Mouse (Mus musculus) testis, adult 2 months (tissue): ENCODE data around the gene Crim1. TPM values are rescaled to one million over a fixed set of nuclear protein-coding genes. Genes with fewer than 3 reads are reported as not detected.

Experiments
- H3K27ac ChIP-seq: fragments of 200-500 bp; 2 replicates; pipeline ENCODE4 v1.5.1; 2012; ENCODE audit warnings: low read depth, low read length; ENCODE audit not compliant: control insufficient read depth, insufficient read depth
- H3K27me3 ChIP-seq: fragments of 200-500 bp; 2 replicates; pipeline ENCODE4 v1.6.1; 2012; ENCODE audit warnings: mild to moderate bottlenecking, low read length, moderate library complexity; ENCODE audit not compliant: control insufficient read depth, insufficient read depth
- H3K36me3 ChIP-seq: fragments of 200-500 bp; 2 replicates; pipeline ENCODE4 v1.6.1; 2012; ENCODE audit warnings: mild to moderate bottlenecking, low read length; ENCODE audit not compliant: control insufficient read depth, insufficient read depth
- H3K4me1 ChIP-seq: fragments of 200-500 bp; 2 replicates; pipeline ENCODE4 v1.6.1; 2012; ENCODE audit warnings: low read length; ENCODE audit not compliant: control insufficient read depth, insufficient read depth
- H3K4me3 ChIP-seq: fragments of 200-500 bp; 2 replicates; pipeline ENCODE4 v1.5.1; 2012; ENCODE audit warnings: low read depth, mild to moderate bottlenecking, low read length, moderate library complexity, mixed read lengths; ENCODE audit not compliant: control insufficient read depth
- CTCF ChIP-seq: fragments of 200-500 bp; IDR thresholded peaks from 2 replicates; pipeline ENCODE4 v1.5.1; 2012; ENCODE audit warnings: low read depth, mild to moderate bottlenecking, inconsistent platforms, low read length, moderate library complexity; ENCODE audit not compliant: control insufficient read depth, insufficient read depth, insufficient replicate concordance
- POLR2A ChIP-seq: fragments of 200-500 bp; IDR thresholded peaks from 2 replicates; pipeline ENCODE4 v1.6.1; 2012; ENCODE audit warnings: low read depth, mild to moderate bottlenecking, inconsistent platforms, low read length, moderate library complexity; ENCODE audit not compliant: control insufficient read depth
- polyA plus RNA-seq: library from polyadenylated mRNA; depleted of rRNA; stranded (reverse); fragments of >200 nt; gene quantifications from 2 replicates; pipeline ENCODE4 v1.2.3, GENCODE M21; 2012

The Crim1 gene
- polyA plus RNA-seq, 1 experiment: 3.5 TPM

DNA sequence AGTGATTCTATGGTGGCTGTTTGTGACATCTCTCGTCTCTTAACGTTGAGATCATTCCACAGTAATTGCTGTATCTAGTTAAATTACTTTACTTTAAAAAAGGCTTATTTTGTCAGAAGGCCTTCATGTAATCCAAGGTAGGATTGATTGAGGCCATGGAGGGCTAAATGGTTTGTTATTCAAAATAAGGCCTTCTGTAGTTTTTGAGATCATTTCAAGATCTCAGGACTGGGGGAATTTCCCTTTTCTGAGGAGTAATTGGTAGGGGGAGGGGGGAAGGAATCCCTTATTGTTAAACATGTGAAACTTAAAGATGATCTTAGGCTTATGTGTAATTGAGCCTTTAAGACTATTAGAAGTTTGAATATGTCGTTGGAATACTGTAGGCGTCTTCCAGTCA is 40.1 kb downstream of the Crim1 start:
- Histone ChIP-seq H3K4me1 (no peaks in the 10 kb centered on the region), H3K36me3 (no peaks in the 10 kb centered on the region), H3K4me3 (no peak overlapping the region), H3K27me3 (no peaks in the 10 kb centered on the region), H3K27ac (no peak overlapping the region)
- no peak for TF ChIP-seq CTCF
- TF ChIP-seq POLR2A: no peak

DNA sequence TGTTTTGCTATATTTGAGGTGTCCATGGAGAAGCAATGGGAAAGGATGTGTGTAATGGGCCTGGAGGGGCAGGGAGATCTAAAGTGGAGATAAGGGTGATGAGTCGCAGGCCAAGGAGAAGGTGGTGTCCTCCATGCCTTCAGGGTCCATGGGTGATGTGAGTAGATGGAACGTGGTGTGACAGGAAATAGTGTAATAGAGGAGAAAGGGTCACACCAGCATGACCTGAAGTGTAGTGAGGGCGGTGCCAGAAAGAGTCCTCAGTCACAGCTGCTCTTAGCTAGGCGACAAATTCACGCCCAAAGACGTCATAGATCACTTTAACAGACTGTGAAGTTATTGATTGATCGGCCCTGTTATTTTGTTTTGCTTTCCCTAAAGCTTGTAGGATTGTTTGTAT is 41.2 kb downstream of the Crim1 start:
- Histone ChIP-seq H3K36me3 (no peaks in the 10 kb centered on the region), H3K4me1 (no peaks in the 10 kb centered on the region), H3K4me3 (no peak overlapping the region), H3K27ac (no peak overlapping the region), H3K27me3 (no peaks in the 10 kb centered on the region)
- no peak for TF ChIP-seq CTCF
- TF ChIP-seq POLR2A: no peak

DNA sequence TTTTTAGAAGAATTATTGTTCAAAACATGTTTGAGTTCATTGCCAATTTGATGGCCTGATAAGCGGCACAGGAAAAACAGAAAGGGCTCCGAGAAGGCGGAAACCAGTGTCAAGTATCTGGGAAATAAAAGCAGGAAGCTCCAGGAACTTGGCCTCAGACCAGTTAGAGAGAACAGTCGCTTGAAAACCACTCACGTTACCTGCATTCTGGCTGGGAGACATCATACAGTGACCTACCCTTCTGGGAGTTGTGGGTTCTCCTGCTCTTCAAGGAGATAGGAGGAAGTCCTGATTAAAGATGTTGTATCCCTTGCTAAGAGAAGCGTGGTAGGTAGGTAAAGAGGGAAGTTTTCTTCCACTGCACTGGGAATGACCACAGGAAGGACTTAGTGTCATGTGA is 44.7 kb downstream of the Crim1 start:
- H3K27ac ChIP-seq: no peak overlapping the region
- H3K36me3 ChIP-seq: no peaks in the 10 kb centered on the region
- no peaks in the 10 kb centered on the region for H3K27me3 ChIP-seq
- peaks cover 4% of the 10 kb centered on the region for H3K4me1 ChIP-seq
- no peak for TF ChIP-seq POLR2A
- no peak overlapping the region for H3K4me3 ChIP-seq

DNA sequence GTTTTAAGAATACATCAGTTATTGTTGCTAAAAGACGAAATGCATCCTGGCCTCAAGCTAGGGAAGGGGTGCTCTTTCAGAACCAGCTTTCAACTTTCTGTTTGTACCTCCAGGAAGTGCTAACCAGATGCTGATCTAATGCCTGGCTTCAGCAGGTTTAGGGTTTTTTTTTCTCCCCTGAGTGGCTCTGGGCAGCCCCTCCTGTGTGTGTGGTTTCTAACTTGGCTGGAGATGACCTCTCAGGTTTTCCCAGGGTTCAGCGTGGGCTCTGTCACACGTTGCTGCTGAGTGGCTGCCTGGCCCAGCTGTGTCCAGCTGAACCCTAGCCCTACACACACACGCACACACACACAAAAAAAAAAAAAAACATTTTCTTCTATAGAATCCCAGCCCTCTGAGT is 45.4 kb downstream of the Crim1 start:
- no peaks in the 10 kb centered on the region for H3K27me3 ChIP-seq
- peaks cover 4% of the 10 kb centered on the region for H3K4me1 ChIP-seq
- H3K27ac ChIP-seq: no peak overlapping the region
- H3K4me3 ChIP-seq: no peak overlapping the region
- no peaks in the 10 kb centered on the region for H3K36me3 ChIP-seq
- no peak for TF ChIP-seq CTCF
- no peak for TF ChIP-seq POLR2A

DNA sequence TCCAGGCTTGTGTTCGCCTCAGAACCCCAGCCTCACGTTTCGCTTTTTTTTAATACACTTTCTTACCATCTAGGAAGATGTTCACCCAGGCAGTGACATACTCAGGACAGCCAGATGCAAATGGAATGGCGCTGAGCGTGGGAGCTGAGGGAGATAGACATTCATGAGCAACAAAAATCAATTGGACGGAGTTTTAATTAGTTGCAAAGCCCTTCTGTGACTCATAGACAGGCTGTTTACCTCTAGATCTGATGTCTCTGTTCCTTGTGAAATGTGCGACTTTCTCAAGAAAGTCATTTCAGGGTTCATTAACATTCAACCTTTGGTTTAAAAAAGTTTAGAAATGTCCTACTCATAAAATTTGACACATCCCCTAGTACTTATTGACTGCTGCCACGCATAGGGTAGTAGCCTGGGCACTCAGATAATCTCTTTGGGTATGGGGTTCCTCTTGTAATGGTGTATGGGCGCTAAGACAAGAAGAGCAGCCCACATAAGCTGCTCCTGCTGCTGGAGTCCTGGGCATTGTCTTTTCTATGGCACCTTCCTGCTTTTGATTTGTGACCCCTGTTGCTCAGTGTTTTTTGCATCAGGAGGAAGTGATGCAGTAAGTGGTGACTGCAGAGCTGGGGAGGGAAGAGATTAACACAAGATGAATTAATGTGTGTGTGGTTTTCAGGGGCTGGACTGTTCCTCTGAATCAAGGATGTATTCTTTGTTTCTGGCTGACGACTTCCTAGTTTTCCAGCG is 46.8 kb downstream of the Crim1 start:
- H3K27ac ChIP-seq: no peak overlapping the region
- TF ChIP-seq POLR2A: no peak
- TF ChIP-seq CTCF: no peak
- H3K4me3 ChIP-seq: no peak overlapping the region
- H3K36me3 ChIP-seq: no peaks in the 10 kb centered on the region
- peaks cover 4% of the 10 kb centered on the region for H3K4me1 ChIP-seq
- no peaks in the 10 kb centered on the region for H3K27me3 ChIP-seq

DNA sequence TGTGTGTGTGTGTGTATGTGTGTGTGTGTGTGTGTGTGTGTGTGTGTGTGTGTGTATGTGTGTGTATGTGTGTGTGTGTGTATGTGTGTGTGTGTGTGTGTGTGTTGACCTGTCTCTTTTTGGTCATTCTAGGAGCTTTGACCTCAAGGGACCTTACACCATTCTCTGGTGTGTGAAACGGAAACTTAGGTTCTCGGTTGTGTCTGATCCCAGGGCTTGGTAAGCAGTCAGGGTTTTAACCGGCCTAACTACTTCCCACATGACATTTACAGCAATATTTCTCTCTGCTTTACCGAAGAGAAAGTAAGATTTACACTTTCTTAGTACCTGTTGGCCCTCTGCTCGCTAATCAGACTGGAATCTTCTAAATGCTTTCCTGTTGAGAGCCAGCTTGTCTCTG is 48.1 kb downstream of the Crim1 start:
- H3K36me3 ChIP-seq: no peaks in the 10 kb centered on the region
- peaks cover 4% of the 10 kb centered on the region for H3K4me1 ChIP-seq
- H3K27ac ChIP-seq: no peak overlapping the region
- H3K27me3 ChIP-seq: no peaks in the 10 kb centered on the region
- no peak for TF ChIP-seq POLR2A
- TF ChIP-seq CTCF: no peak
- no peak overlapping the region for H3K4me3 ChIP-seq

DNA sequence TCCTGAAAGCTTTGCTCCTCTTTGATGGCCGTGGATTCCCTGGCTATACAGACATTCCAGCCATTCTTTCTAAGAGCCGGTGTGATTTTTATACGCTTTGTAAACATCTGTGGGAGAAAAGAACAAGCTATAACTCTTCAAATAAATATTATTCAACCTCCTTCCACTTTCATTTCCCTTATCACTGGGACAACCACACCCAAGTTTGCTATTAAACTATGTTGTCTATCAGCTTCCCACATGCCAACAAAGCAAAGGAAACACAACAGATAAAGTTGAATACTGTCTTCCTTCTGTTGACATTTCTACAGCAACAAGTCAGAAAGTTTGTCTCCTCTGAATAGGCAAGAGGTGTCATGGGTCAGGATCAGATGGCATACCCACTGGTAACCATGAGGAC is 48.9 kb downstream of the Crim1 start:
- H3K27ac ChIP-seq: no peak overlapping the region
- H3K36me3 ChIP-seq: no peaks in the 10 kb centered on the region
- peaks cover 4% of the 10 kb centered on the region for H3K4me1 ChIP-seq
- TF ChIP-seq CTCF (no peak), POLR2A (no peak)
- no peaks in the 10 kb centered on the region for H3K27me3 ChIP-seq
- no peak overlapping the region for H3K4me3 ChIP-seq
